Mouse (Mus musculus) heart, adult 2 months (tissue): ENCODE results near the gene Tbccd1.

ENCODE experiments used
- CTCF ChIP-seq: fragments of 200-600 bp; IDR thresholded peaks from 2 replicates; pipeline ENCODE4 v1.8.1; 2022; ENCODE audit warnings: antibody characterized with exemption, mild to moderate bottlenecking, moderate library complexity
- EP300 ChIP-seq: fragments of 200-500 bp; IDR thresholded peaks from 2 replicates; pipeline ENCODE4 v1.6.1; 2011; ENCODE audit warnings: low read depth, low read length, control low read depth; ENCODE audit not compliant: insufficient read depth
- POLR2A ChIP-seq: fragments of 200-500 bp; IDR thresholded peaks from 2 replicates; pipeline ENCODE4 v1.6.1; 2011; ENCODE audit warnings: mild to moderate bottlenecking, low read depth, low read length, control low read depth; ENCODE audit not compliant: insufficient read depth

DNA sequence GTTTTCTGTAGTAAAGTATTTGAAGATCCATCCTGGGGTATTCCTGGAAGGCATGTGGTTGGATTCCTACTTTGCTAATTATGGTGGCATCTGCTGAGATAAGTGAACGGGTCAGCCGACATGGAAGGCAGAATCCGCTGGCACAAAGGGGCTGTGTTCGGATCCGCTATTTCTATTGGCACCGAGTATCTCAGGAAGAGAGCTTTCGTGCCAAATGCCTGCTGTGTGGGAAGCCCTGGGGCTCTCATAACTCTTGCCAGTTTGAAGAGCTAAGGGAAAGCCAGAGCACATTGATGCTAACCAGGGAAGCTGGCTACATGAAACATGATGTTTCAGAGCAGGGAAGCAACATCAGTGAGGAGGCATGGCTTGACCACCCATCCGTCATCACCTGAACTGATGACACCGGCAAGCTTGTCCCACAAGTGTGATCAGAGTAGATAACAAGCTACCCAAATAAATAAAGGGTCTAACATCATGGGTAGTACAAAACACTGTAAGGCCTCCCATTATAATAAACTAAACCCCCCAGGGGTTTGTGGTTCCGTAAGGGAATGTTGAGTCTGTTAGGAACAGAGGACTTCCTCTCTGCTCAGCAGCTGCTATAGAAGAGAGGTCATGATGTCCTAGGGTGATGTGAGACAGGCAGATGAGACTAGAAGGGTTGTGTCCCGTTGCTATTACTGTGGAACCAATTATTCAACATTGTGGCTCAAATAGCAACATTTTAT is 20.4 kb upstream of the Tbccd1 start:
- TF ChIP-seq CTCF, result no peak
- no peak for TF ChIP-seq POLR2A
- no peak for TF ChIP-seq EP300
